ENCODE assay signal across 8 mouse cellular contexts in the genomic region with DNA sequence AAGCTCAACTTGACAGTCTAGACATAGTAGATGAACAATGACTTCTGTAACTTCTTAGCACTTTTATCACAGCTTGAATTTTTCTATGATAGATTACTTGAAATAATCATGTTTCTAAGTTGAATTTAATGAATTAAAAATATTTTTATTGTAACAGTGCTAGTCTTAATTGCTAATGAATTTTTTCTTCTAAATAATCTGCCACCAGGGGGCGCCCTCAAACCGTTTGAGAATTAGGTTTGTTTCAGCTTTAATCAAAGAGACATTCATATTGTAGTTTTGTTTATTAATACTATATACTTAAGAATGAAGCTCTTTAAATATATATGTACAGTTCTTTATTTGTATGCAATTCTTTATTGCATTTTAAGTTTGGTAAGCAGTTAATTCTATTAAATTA. TPM values are rescaled to one million over a fixed set of nuclear protein-coding genes. Genes with fewer than 3 reads are reported as not detected.
DNase-seq lines count a peak whose midpoint lies in the region; ATAC-seq and TF ChIP-seq lines count a peak whose summit lies in the region.
"Had no signal": no experiment of that assay in that cellular context is flagged by ENCODE, and none has a peak within 500 bp of the region (broad histone marks: within the 10 kb centered on the region; RNA-seq: fewer than 3 reads in every experiment).

No protein-coding gene starts in this region.

- no peaks in the 10 kb centered on the region for H3K4me1 ChIP-seq in liver, adult 2 months (ENCODE audit: control insufficient read depth, insufficient read depth, low read length)
- H3K4me1 ChIP-seq in liver, embryonic 12.5 days: no peaks in the 10 kb centered on the region
- H3K4me1 ChIP-seq in hindbrain, postnatal 0 days (ENCODE audit: insufficient read depth, low read length): no peaks in the 10 kb centered on the region
- H3K4me1 ChIP-seq in limb, embryonic 14.5 days (ENCODE audit: control insufficient read depth, insufficient read depth, low read length): no peaks in the 10 kb centered on the region
- H3K4me1 ChIP-seq: midbrain, embryonic 12.5 days had no signal

- peak; percentile 14 for DNase-seq in liver, adult 2 months (ENCODE audit: extremely low read depth, low read depth, low spot score)
- no peak for DNase-seq in Patski (ENCODE audit: low read depth, low spot score)
- DNase-seq in c-Kit-positive CD71-positive TER-119-positive erythroid progenitor cells, embryonic 14.5 days (ENCODE audit: low spot score): peak; percentile 69
- DNase-seq in hindbrain, postnatal 0 days (ENCODE audit: low spot score): peak; percentile 80
- DNase-seq in limb, embryonic 14.5 days (ENCODE audit: low spot score): peak; percentile 70
- peak; percentile 37 for DNase-seq in spleen, adult 12 weeks (ENCODE audit: low spot score)

- no peak overlapping the region for H3K9ac ChIP-seq in liver, adult 2 months (ENCODE audit: low read depth, low read length)
- H3K9ac ChIP-seq in liver, embryonic 12.5 days: no peak overlapping the region
- no peak overlapping the region for H3K9ac ChIP-seq in hindbrain, postnatal 0 days (replicated peaks; ENCODE audit: low read length)
- no peak overlapping the region for H3K9ac ChIP-seq in limb, embryonic 14.5 days (ENCODE audit: low read depth, low read length, severe bottlenecking)
- H3K9ac ChIP-seq: midbrain, embryonic 12.5 days had no signal

- 1% methylated on average over 2 of the region's 2 CpGs for WGBS in liver, adult 2 months
- WGBS in liver, embryonic 12.5 days (ENCODE audit: insufficient replicate concordance): 0% methylated on average over 2 of the region's 2 CpGs
- WGBS in hindbrain, postnatal 0 days: under 1% methylated on average over 2 of the region's 2 CpGs
- 3% methylated on average over 2 of the region's 2 CpGs for WGBS in limb, embryonic 14.5 days

- CTCF ChIA-PET in Patski (lab: Charles Lee): interaction anchor here (0.6 to 1.9 kb wide), 12 partner anchors 7 to 1487 kb away, joined by 3 to 6 read pairs (median 3); no protein-coding TSS in a partner anchor

- TF ChIP-seq CTCF in liver, adult 2 months (IDR thresholded peaks at IDR 0.05; ENCODE audit: low read depth, low read length): peak; percentile 31
- TF ChIP-seq CTCF in Patski (IDR thresholded peaks at IDR 0.05): peak; percentile 34
- TF ChIP-seq CTCF in hindbrain, postnatal 0 days (IDR thresholded peaks at IDR 0.05; ENCODE audit: low read depth): peak; percentile 62

- peaks cover 7% of the 10 kb centered on the region; the same call in 1 of the 2 replicates for H3K36me3 ChIP-seq in liver, adult 2 months (ENCODE audit: control insufficient read depth, insufficient read depth, low read length)
- peaks cover 14% of the 10 kb centered on the region for H3K36me3 ChIP-seq in liver, embryonic 12.5 days
- H3K36me3 ChIP-seq in hindbrain, postnatal 0 days (ENCODE audit: insufficient read depth, low read length): 0 out of 2 replicates have a peak, but pooled peaks cover 5% of the 10 kb centered on the region
- peaks cover 21% of the 10 kb centered on the region for H3K36me3 ChIP-seq in limb, embryonic 14.5 days (ENCODE audit: control insufficient read depth, insufficient read depth, low read length)

- POLR2A ChIA-PET in Patski (lab: Charles Lee): interaction anchor here (0.9 kb wide), 1 partner anchor 9 kb away, joined by 3 read pairs; no protein-coding TSS in a partner anchor

- no peak overlapping the region for H3K27ac ChIP-seq in liver, adult 2 months (replicated peaks; ENCODE audit: insufficient read depth, low read depth, low read length)
- H3K27ac ChIP-seq in liver, embryonic 12.5 days: no peak overlapping the region
- H3K27ac ChIP-seq in hindbrain, postnatal 0 days: no peak overlapping the region
- H3K27ac ChIP-seq in limb, embryonic 14.5 days (replicated peaks; ENCODE audit: low read depth, low read length): no peak overlapping the region
- H3K27ac ChIP-seq: midbrain, embryonic 12.5 days had no signal

- no peak overlapping the region for H3K4me3 ChIP-seq in liver, adult 2 months (ENCODE audit: insufficient read depth, low read depth, low read length)
- H3K4me3 ChIP-seq in liver, embryonic 12.5 days: no peak overlapping the region
- H3K4me3 ChIP-seq in hindbrain, postnatal 0 days (ENCODE audit: low read length): no peak overlapping the region
- H3K4me3 ChIP-seq in limb, embryonic 14.5 days (replicated peaks; ENCODE audit: low read length): no peak overlapping the region
- H3K4me3 ChIP-seq: midbrain, embryonic 12.5 days had no signal

- no peak for TF ChIP-seq POLR2A in liver, adult 2 months (IDR thresholded peaks at IDR 0.05; ENCODE audit: extremely low read depth, insufficient read depth, low read length)
- TF ChIP-seq POLR2A in limb, embryonic 14.5 days (IDR thresholded peaks at IDR 0.05; ENCODE audit: borderline replicate concordance, extremely low read depth, insufficient read depth, insufficient read length): no peak

- H3K9me3 ChIP-seq in liver, embryonic 12.5 days (replicated peaks): no peaks in the 10 kb centered on the region
- no peaks in the 10 kb centered on the region for H3K9me3 ChIP-seq in hindbrain, postnatal 0 days (ENCODE audit: low read length)
- H3K9me3 ChIP-seq in limb, embryonic 14.5 days (ENCODE audit: control insufficient read depth, low read length): no peaks in the 10 kb centered on the region
- H3K9me3 ChIP-seq: midbrain, embryonic 12.5 days had no signal

- in situ Hi-C loops in Patski (cut with MboI; ENCODE audit: low pct_unique_long_range_greater_than_20kb): loop anchor here (5.0 kb wide), 1 partner anchor 243 kb away; no protein-coding TSS in a partner anchor

- H3K4me2 ChIP-seq in liver, embryonic 12.5 days: no peak overlapping the region
- H3K4me2 ChIP-seq in hindbrain, postnatal 0 days (ENCODE audit: low read depth, low read length): no peak overlapping the region
- no peak overlapping the region for H3K4me2 ChIP-seq in limb, embryonic 14.5 days (replicated peaks; ENCODE audit: low read depth, low read length, severe bottlenecking)
- H3K4me2 ChIP-seq: midbrain, embryonic 12.5 days had no signal

- H3K27me3 ChIP-seq in liver, adult 2 months (ENCODE audit: control insufficient read depth, insufficient read depth, low read length): no peaks in the 10 kb centered on the region
- no peaks in the 10 kb centered on the region for H3K27me3 ChIP-seq in liver, embryonic 12.5 days (replicated peaks)
- no peaks in the 10 kb centered on the region for H3K27me3 ChIP-seq in Patski
- no peaks in the 10 kb centered on the region for H3K27me3 ChIP-seq in hindbrain, postnatal 0 days (ENCODE audit: insufficient read depth, low read length)
- no peaks in the 10 kb centered on the region for H3K27me3 ChIP-seq in limb, embryonic 14.5 days (ENCODE audit: control insufficient read depth, insufficient read depth, low read length)
- H3K27me3 ChIP-seq: midbrain, embryonic 12.5 days had no signal

- H3K79me2 ChIP-seq in liver, adult 2 months (ENCODE audit: control insufficient read depth, insufficient read depth, low read length): no peaks in the 10 kb centered on the region

- ATAC-seq in liver, embryonic 12.5 days: no peak
- ATAC-seq in Patski: no peak
- no peak for ATAC-seq in hindbrain, postnatal 0 days
- no peak for ATAC-seq in limb, embryonic 14.5 days (ENCODE audit: low FRiP score, low read depth)

RNA-seq across cellular contexts. Expression of a gene that starts 27.2 kb away (rescaled TPM):
- 21.0 and 25.1 TPM in 2 replicates for total RNA-seq in liver, adult 2 months (2014; rRNA removed)
- 2.8 TPM in 2 replicates for polyA plus RNA-seq in liver, adult 2 months (2012; rRNA removed)
- polyA plus RNA-seq in liver, embryonic 12.5 days (2016; fragmentation: Nextera tagmentation; extraction: Ambion mirVana): 22.7 and 26.1 TPM in 2 replicates
- 27.8 TPM for polyA plus RNA-seq in Patski (2021)
- total RNA-seq in hindbrain, postnatal 0 days (2014; rRNA removed): 33.6 and 35.0 TPM in 2 replicates
- polyA plus RNA-seq in hindbrain, postnatal 0 days (2015; fragmentation: Nextera tagmentation; extraction: Ambion mirVana): 26.4 and 26.5 TPM in 2 replicates
- 19.1 and 19.5 TPM in 2 replicates for polyA plus RNA-seq in limb, embryonic 14.5 days (2012; rRNA removed)
- 44.5 and 49.2 TPM in 2 replicates for polyA plus RNA-seq in limb, embryonic 14.5 days (2014; fragmentation: Nextera tagmentation; extraction: Ambion mirVana)

RNA-seq across cellular contexts. Expression of a gene that starts 27.3 kb away (rescaled TPM):
- 191 and 195 TPM in 2 replicates for total RNA-seq in liver, adult 2 months (2014; rRNA removed)
- polyA plus RNA-seq in liver, adult 2 months (2012; rRNA removed): 122 and 156 TPM in 2 replicates
- 280 and 286 TPM in 2 replicates for polyA plus RNA-seq in liver, embryonic 12.5 days (2016; fragmentation: Nextera tagmentation; extraction: Ambion mirVana)
- polyA plus RNA-seq in Patski (2021): 151 TPM
- 115 and 138 TPM in 2 replicates for total RNA-seq in hindbrain, postnatal 0 days (2014; rRNA removed)
- polyA plus RNA-seq in hindbrain, postnatal 0 days (2015; fragmentation: Nextera tagmentation; extraction: Ambion mirVana): 258 and 262 TPM in 2 replicates
- 158 and 183 TPM in 2 replicates for polyA plus RNA-seq in limb, embryonic 14.5 days (2012; rRNA removed)
- 301 and 309 TPM in 2 replicates for polyA plus RNA-seq in limb, embryonic 14.5 days (2014; fragmentation: Nextera tagmentation; extraction: Ambion mirVana)
